Mouse (Mus musculus): Measurements from ENCODE around the gene Eepd1.

DNA sequence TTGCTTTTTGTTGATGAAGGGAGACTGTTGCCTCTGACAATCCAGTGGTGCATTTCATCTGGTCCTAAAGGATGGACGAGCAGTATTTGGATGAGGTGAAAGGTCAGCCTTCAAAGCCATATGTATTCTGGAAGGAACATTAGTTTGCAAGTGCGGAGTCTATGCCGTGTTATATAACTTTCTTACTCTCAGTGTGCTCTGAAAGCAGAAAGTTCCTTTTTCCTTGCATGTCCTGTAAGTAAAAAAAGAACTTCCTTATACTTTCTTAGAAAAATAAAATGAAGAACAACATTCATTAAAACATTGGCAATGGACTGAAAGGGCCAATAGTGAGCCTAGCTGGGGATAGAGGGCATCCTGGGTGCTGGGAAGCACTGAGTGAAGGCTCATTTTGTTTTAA, 50.8 kb downstream of the Eepd1 start:
- no peak for TF ChIP-seq POLR2A (IDR thresholded peaks at IDR 0.05; ENCODE audit: borderline replicate concordance, control insufficient read depth, low read depth, low read length)
- no peak for TF ChIP-seq CTCF (IDR thresholded peaks at IDR 0.05; ENCODE audit: control insufficient read depth, insufficient read depth, low read length)

Data from bone marrow, adult 2 months (tissue).